Mouse (Mus musculus) limb, embryonic 12.5 days (tissue): ENCODE results near the gene Thrb. TPM values are rescaled to one million over a fixed set of nuclear protein-coding genes. Genes with fewer than 3 reads are reported as not detected.

Experiments
- ATAC-seq: fragments of 200-750 bp; cut with Nextera tagmentation; 2 replicates; pipeline ENCODE4 v1.8.0; 2017; ENCODE audit warnings: low read depth, moderate TSS enrichment; ENCODE audit not compliant: insufficient number of reproducible peaks, insufficient read depth, low FRiP score, low TSS enrichment
- H3K27ac ChIP-seq: fragments of 300-500 bp; sonication (generic); 2 replicates; pipeline ENCODE4 v1.5.1; 2016; ENCODE audit warnings: mild to moderate bottlenecking, moderate library complexity
- H3K27me3 ChIP-seq: fragments of 300-500 bp; sonication (generic); 2 replicates; pipeline ENCODE4 v1.6.1; 2016; ENCODE audit warnings: mild to moderate bottlenecking, moderate library complexity
- H3K36me3 ChIP-seq: fragments of 300-500 bp; sonication (generic); 2 replicates; pipeline ENCODE4 v1.6.1; 2016; ENCODE audit warnings: mild to moderate bottlenecking, moderate library complexity
- H3K4me1 ChIP-seq: fragments of 300-500 bp; sonication (generic); replicated peaks from 2 replicates; pipeline ENCODE4 v1.6.1; 2016
- H3K4me2 ChIP-seq: fragments of 300-500 bp; sonication (generic); 2 replicates; pipeline ENCODE4 v1.6.1; 2016; ENCODE audit warnings: mild to moderate bottlenecking, moderate library complexity
- H3K4me3 ChIP-seq: fragments of 300-500 bp; sonication (generic); replicated peaks from 2 replicates; pipeline ENCODE4 v1.5.1; 2016; ENCODE audit warnings: mild to moderate bottlenecking
- H3K9ac ChIP-seq: fragments of 300-500 bp; sonication (generic); replicated peaks from 2 replicates; pipeline ENCODE4 v1.6.1; 2016; ENCODE audit warnings: mild to moderate bottlenecking, moderate library complexity
- H3K9me3 ChIP-seq: fragments of 300-500 bp; sonication (generic); 2 replicates; pipeline ENCODE4 v1.6.1; 2016; ENCODE audit warnings: mild to moderate bottlenecking, moderate library complexity
- WGBS: fragments of 180-500 bp; shearing (Covaris S2); methylation state at CpG from one replicate; pipeline ENCODE4 v1.1.7; 2016; 5-methylcytosine and 5-hydroxymethylcytosine counted together
- polyA plus RNA-seq: library from polyadenylated mRNA; unstranded; fragments of >200 nt; fragmentation: Nextera tagmentation; extraction: Ambion mirVana; gene quantifications from 2 replicates; pipeline ENCODE4 v1.2.1, GENCODE M21; 2016

Thrb gene
- polyA plus RNA-seq, 1 experiment from 2014 or later: 0.48 TPM

DNA sequence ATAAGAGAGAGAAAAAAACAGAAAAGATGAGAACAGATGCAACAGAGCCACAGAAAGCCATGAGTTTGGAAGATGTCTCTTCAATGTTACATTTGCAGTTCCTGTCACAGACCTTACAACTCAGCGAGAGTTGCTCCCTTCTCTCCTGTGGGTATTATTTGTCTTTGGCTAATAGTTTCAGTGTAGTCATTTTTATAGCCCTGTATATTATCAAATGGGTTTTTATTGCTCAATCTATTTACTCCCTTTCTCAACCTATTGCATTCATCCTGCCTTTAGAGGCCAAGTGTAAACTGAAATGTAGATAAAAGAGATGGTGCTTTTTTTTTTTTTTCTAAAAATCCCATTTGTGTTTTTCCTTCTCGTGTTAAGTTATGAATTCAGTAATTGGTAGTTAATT, 82.2 kb downstream of the Thrb start:
- Histone ChIP-seq H3K9ac (no peak overlapping the region), H3K27me3 (no peaks in the 10 kb centered on the region), H3K4me2 (no peak overlapping the region), H3K27ac (no peak overlapping the region), H3K9me3 (no peaks in the 10 kb centered on the region), H3K36me3 (no peaks in the 10 kb centered on the region), H3K4me1 (peaks cover 10% of the 10 kb centered on the region), H3K4me3 (no peak overlapping the region)
- WGBS: 61% methylated on average over 2 of the region's 2 CpGs
- ATAC-seq: no peak

- 67% methylated on average over 9 of the region's 9 CpGs for WGBS
These were observed 83.0 kb downstream of the Thrb start for GRCm38 (mm10) chr14:17742902-17743712.

DNA sequence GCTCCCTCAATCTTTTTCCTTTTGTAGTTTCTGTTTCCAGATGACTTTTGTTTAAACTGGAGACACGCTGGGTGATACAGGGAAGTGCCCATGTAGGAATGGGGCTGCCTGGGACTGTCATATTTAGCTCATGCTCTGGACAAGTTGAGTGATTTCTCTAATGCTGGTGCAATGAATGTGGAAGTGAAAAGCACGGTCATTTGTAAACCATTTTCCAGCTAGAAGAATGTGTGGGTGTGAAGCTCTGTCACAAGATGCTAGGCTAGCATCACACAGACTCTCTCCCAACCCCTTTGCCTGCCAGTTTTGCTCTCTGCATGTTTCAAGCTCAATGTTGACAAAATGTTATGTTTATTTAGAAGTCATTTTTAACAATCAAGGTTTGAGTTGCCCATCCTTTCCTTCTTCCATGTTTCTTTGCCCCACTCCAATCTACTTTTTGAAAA, 83.7 kb downstream of the Thrb start:
- Histone ChIP-seq H3K27ac (no peak overlapping the region), H3K36me3 (no peaks in the 10 kb centered on the region), H3K4me3 (no peak overlapping the region), H3K9me3 (no peaks in the 10 kb centered on the region), H3K4me1 (peaks cover 9% of the 10 kb centered on the region), H3K4me2 (no peak overlapping the region), H3K27me3 (no peaks in the 10 kb centered on the region), H3K9ac (no peak overlapping the region)
- 81% methylated on average over 2 of the region's 2 CpGs for WGBS
- no peak for ATAC-seq

More at GRCm38 (mm10) chr14:17742902-17743712, 83.0 kb downstream of the Thrb start:
- no peaks in the 10 kb centered on the region for H3K9me3 ChIP-seq
- no peak for ATAC-seq
- H3K4me2 ChIP-seq: no peak overlapping the region
- no peak overlapping the region for H3K4me3 ChIP-seq
- no peaks in the 10 kb centered on the region for H3K36me3 ChIP-seq
- H3K9ac ChIP-seq: no peak overlapping the region
- H3K27me3 ChIP-seq: no peaks in the 10 kb centered on the region
- peaks cover 9% of the 10 kb centered on the region for H3K4me1 ChIP-seq
- H3K27ac ChIP-seq: no peak overlapping the region

GRCm38 (mm10) chr14:17747922-17748321, 87.9 kb downstream of the Thrb start:
- no peak overlapping the region for H3K9ac ChIP-seq
- H3K27me3 ChIP-seq: no peaks in the 10 kb centered on the region
- no peak overlapping the region for H3K27ac ChIP-seq
- no peaks in the 10 kb centered on the region for H3K36me3 ChIP-seq
- H3K4me3 ChIP-seq: no peak overlapping the region
- H3K4me1 ChIP-seq: no peaks in the 10 kb centered on the region
- WGBS: 87% methylated on average over 3 of the region's 3 CpGs
- H3K4me2 ChIP-seq: no peak overlapping the region
- no peak for ATAC-seq
- H3K9me3 ChIP-seq: no peaks in the 10 kb centered on the region

DNA sequence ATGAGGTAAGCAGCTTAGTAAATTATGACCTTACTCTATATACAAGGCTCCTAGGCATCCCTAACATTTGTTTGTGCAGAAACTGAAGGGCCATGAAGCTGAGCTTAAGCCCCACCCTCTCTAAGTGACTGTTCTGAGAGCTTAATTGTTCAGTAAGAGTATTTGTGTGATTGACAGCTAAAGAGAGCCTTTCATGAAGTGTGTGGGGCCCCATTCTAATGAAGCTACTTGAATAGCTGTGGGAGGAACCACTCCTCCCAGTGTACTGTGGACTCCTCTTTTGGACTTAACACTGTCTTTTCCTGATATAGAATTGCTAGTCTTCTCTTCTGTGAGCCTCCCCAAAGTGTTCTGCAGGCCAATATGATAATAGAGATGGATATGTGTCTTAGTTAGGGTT, 88.9 kb downstream of the Thrb start:
- no peak overlapping the region for H3K4me3 ChIP-seq
- no peak overlapping the region for H3K4me2 ChIP-seq
- H3K36me3 ChIP-seq: no peaks in the 10 kb centered on the region
- H3K27me3 ChIP-seq: no peaks in the 10 kb centered on the region
- H3K4me1 ChIP-seq: no peaks in the 10 kb centered on the region
- no peak for ATAC-seq
- no peaks in the 10 kb centered on the region for H3K9me3 ChIP-seq
- no peak overlapping the region for H3K9ac ChIP-seq
- H3K27ac ChIP-seq: no peak overlapping the region

DNA sequence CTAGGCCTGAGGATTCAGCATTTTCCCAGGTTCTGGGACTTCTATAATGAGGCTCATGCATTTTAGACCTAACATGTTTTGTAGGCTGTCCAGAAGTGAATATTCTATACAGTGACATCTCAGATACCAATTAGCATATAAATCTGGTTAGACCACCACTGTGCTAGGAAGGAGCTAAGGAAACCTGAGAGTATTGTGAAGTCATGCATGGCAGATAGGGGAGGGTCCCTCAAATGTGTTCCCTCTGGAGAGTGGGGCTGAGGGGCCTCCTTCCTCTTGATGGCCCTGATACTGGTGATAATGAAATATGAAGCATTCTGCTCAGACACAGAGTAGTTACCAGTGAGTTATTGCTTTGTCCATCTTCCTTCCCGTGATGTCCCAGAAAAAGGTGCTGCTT, 91.8 kb downstream of the Thrb start:
- 85% methylated on average over 1 of the region's 1 CpGs for WGBS
- Histone ChIP-seq H3K9me3 (no peaks in the 10 kb centered on the region), H3K4me1 (peaks cover 7% of the 10 kb centered on the region), H3K4me2 (no peak overlapping the region), H3K36me3 (no peaks in the 10 kb centered on the region), H3K4me3 (no peak overlapping the region), H3K27me3 (no peaks in the 10 kb centered on the region), H3K9ac (no peak overlapping the region), H3K27ac (no peak overlapping the region)
- no peak for ATAC-seq

GRCm38 (mm10) chr14:17753429-17753828, 93.4 kb downstream of the Thrb start:
- peaks cover 7% of the 10 kb centered on the region for H3K4me1 ChIP-seq
- no peaks in the 10 kb centered on the region for H3K27me3 ChIP-seq
- ATAC-seq: no peak
- H3K9ac ChIP-seq: no peak overlapping the region
- H3K9me3 ChIP-seq: no peaks in the 10 kb centered on the region
- H3K4me2 ChIP-seq: no peak overlapping the region
- no peak overlapping the region for H3K27ac ChIP-seq
- no peak overlapping the region for H3K4me3 ChIP-seq
- 90% methylated on average over 1 of the region's 1 CpGs for WGBS
- H3K36me3 ChIP-seq: no peaks in the 10 kb centered on the region

DNA sequence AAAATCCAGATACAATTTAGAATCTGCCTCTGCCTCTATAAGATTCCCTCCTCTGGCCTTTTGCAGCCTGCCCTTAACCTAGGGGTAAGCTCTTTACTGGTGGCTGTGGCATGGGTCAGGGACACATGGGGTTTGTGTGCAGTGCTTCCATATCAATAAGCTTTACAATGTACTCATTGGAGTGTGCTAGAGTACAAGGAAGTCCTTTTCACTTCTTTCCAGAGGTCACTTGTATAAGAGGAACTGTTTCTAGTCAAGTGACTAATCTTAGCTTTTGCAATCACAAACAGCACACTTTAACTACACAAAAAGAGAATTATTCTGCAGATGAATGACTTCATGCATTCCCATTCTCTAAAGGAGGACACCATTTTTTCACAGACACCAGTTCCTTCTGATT, 96.7 kb downstream of the Thrb start:
- no peak overlapping the region for H3K4me3 ChIP-seq
- no peak overlapping the region for H3K27ac ChIP-seq
- H3K4me2 ChIP-seq: no peak overlapping the region
- peaks cover 7% of the 10 kb centered on the region for H3K4me1 ChIP-seq
- H3K9me3 ChIP-seq: no peaks in the 10 kb centered on the region
- H3K27me3 ChIP-seq: no peaks in the 10 kb centered on the region
- ATAC-seq: no peak
- no peak overlapping the region for H3K9ac ChIP-seq
- H3K36me3 ChIP-seq: no peaks in the 10 kb centered on the region

GRCm38 (mm10) chr14:17767987-17768386, 107.9 kb downstream of the Thrb start:
- ATAC-seq: no peak
- WGBS: 72% methylated on average over 2 of the region's 2 CpGs
- Histone ChIP-seq H3K4me1 (no peaks in the 10 kb centered on the region), H3K4me3 (no peak overlapping the region), H3K27ac (no peak overlapping the region), H3K36me3 (no peaks in the 10 kb centered on the region), H3K27me3 (no peaks in the 10 kb centered on the region), H3K9me3 (no peaks in the 10 kb centered on the region), H3K4me2 (no peak overlapping the region), H3K9ac (no peak overlapping the region)

GRCm38 (mm10) chr14:17774404-17774803, 114.3 kb downstream of the Thrb start:
- Histone ChIP-seq H3K36me3 (no peaks in the 10 kb centered on the region), H3K9me3 (no peaks in the 10 kb centered on the region), H3K27me3 (no peaks in the 10 kb centered on the region), H3K4me3 (no peak overlapping the region), H3K9ac (no peak overlapping the region), H3K4me1 (no peaks in the 10 kb centered on the region), H3K27ac (no peak overlapping the region), H3K4me2 (no peak overlapping the region)
- no peak for ATAC-seq
- 60% methylated on average over 2 of the region's 2 CpGs for WGBS

DNA sequence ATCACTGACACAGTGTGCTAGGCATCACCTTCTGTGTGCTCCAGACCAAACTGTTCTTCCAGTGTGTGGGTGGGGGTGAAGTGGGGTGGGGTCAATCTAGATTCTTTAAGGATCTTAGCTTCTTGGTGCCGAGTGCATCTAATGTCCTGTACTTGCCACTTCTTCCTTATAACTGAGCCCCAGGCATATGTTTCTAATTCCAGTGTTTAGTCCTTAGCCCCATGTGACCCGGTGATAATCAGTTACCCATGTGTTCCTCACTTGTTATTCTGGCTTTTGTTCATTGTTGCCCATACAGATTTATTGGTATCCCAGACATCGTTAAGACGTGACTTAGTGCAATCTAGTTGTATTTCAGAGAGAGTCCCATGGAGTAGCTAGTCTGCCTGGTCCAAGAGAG, 121.9 kb downstream of the Thrb start:
- H3K4me3 ChIP-seq: no peak overlapping the region
- WGBS: 13% methylated on average over 4 of the region's 4 CpGs
- H3K4me1 ChIP-seq: 0 out of 2 replicates have a peak, but pooled peaks cover 4% of the 10 kb centered on the region
- no peak for ATAC-seq
- H3K9ac ChIP-seq: no peak overlapping the region
- no peaks in the 10 kb centered on the region for H3K9me3 ChIP-seq
- no peak overlapping the region for H3K4me2 ChIP-seq
- H3K27me3 ChIP-seq: no peaks in the 10 kb centered on the region
- no peak overlapping the region for H3K27ac ChIP-seq
- no peaks in the 10 kb centered on the region for H3K36me3 ChIP-seq

DNA sequence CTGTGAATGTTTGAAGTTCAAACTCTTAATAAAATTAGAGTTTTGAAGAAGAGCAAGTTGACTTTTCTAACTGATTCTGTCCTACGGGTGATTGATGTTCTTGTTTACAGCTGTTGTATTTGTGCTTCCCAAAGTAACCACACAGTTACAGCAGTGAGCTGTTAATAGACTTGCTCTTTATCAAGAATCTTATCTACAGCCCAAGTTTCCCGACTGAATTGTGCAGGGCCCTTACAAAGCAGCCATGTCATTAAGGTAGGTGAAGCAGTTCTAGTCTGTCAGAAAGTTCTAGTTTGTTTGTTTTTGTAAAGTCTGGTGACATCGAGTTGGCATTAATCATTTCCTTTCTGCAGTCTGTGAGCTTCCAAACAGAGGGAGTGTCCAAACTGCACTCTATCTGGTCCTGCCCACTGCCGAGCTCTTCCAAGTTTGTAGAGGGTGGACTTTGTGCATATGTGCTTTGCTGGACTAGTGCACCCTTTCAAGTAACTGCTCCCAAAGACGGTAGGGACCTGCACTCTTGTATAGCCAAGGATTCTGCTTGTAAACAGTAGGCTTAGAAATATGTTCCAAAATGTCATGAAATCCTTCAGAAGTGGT, 124.2 kb downstream of the Thrb start:
- Histone ChIP-seq H3K4me2 (no peak overlapping the region), H3K36me3 (no peaks in the 10 kb centered on the region), H3K4me3 (no peak overlapping the region), H3K9me3 (no peaks in the 10 kb centered on the region), H3K9ac (no peak overlapping the region), H3K27ac (no peak overlapping the region), H3K4me1 (0 out of 2 replicates have a peak, but pooled peaks cover 7% of the 10 kb centered on the region), H3K27me3 (no peaks in the 10 kb centered on the region)
- WGBS: 59% methylated on average over 5 of the region's 5 CpGs
- ATAC-seq: no peak
